Mouse (Mus musculus) heart, embryonic 11.5 days (tissue): ENCODE results near the gene Mbtps2. TPM values are rescaled to one million over a fixed set of nuclear protein-coding genes. Genes with fewer than 3 reads are reported as not detected.

ENCODE experiments used
- ATAC-seq: fragments of 200-750 bp; cut with Nextera tagmentation; replicated peaks from 2 replicates; pipeline ENCODE4 v1.8.0; 2017; ENCODE audit warnings: moderate library complexity; ENCODE audit not compliant: insufficient number of reproducible peaks, low FRiP score, low TSS enrichment
- H3K27ac ChIP-seq: fragments of 300-500 bp; sonication (generic); 2 replicates; pipeline ENCODE4 v1.5.1; 2014; ENCODE audit warnings: mild to moderate bottlenecking, low read depth, low read length
- H3K27me3 ChIP-seq: fragments of 300-500 bp; sonication (generic); 2 replicates; pipeline ENCODE4 v1.6.1; 2014; ENCODE audit warnings: mild to moderate bottlenecking, low read length, mixed read lengths; ENCODE audit not compliant: control insufficient read depth, insufficient read depth
- H3K36me3 ChIP-seq: fragments of 300-500 bp; sonication (generic); 2 replicates; pipeline ENCODE4 v1.6.1; 2014; ENCODE audit warnings: mild to moderate bottlenecking, low read length, moderate library complexity, mixed read lengths; ENCODE audit not compliant: control insufficient read depth, insufficient read depth
- H3K4me1 ChIP-seq: fragments of 300-500 bp; sonication (generic); 2 replicates; pipeline ENCODE4 v1.6.1; 2014; ENCODE audit warnings: low read length; ENCODE audit not compliant: control insufficient read depth, insufficient read depth
- H3K4me2 ChIP-seq: fragments of 300-500 bp; sonication (generic); 2 replicates; pipeline ENCODE4 v1.6.1; 2014; ENCODE audit warnings: mild to moderate bottlenecking, moderate library complexity
- H3K4me3 ChIP-seq: fragments of 300-500 bp; sonication (generic); 2 replicates; pipeline ENCODE4 v1.5.1; 2014; ENCODE audit warnings: low read depth, low read length
- H3K9ac ChIP-seq: fragments of 300-500 bp; sonication (generic); 2 replicates; pipeline ENCODE4 v1.6.1; 2014; ENCODE audit warnings: mild to moderate bottlenecking, low read depth, low read length, moderate library complexity
- H3K9me3 ChIP-seq: fragments of 300-500 bp; sonication (generic); replicated peaks from 2 replicates; pipeline ENCODE4 v1.6.1; 2016; ENCODE audit warnings: low read length; ENCODE audit not compliant: control insufficient read depth
- WGBS: fragments of 180-500 bp; shearing (Covaris S2); extraction: QIAGEN DNeasy Blood & Tissue Kit; methylation state at CpG from one replicate; pipeline ENCODE4 v1.1.7; 2014; ENCODE audit not compliant: insufficient replicate concordance; 5-methylcytosine and 5-hydroxymethylcytosine counted together
- polyA plus RNA-seq: library from polyadenylated mRNA; unstranded; fragments of >200 nt; fragmentation: Nextera tagmentation; extraction: Ambion mirVana; gene quantifications from 2 replicates; pipeline ENCODE4 v1.2.1, GENCODE M21; 2014

Mbtps2 gene
- polyA plus RNA-seq, 1 experiment from 2014 or later = 14.9 TPM

DNA sequence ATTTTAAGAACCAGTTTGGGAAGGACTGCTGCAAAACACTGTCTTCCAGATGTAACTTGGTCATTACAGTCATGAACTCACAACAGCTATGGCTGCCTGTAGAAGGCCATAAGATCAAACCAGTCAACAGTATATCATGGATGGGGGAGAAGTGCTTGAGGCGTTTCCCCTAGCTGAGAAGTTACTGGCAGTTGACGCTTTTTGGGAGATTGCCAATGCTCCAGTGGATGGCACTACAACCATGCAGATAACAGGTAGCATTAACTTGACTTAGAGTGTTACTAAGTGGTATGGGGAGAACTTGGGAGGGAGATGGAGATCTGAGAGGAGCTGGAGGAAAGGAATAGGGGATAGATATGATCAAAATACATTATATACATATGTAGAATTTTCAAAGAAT lies 23.8 kb downstream of the Mbtps2 start:
- no peak overlapping the region for H3K9ac ChIP-seq
- H3K4me2 ChIP-seq = no peak overlapping the region
- no peaks in the 10 kb centered on the region for H3K4me1 ChIP-seq
- H3K9me3 ChIP-seq = no peaks in the 10 kb centered on the region
- WGBS = 67% methylated on average over 2 of the region's 2 CpGs
- no peaks in the 10 kb centered on the region for H3K27me3 ChIP-seq
- H3K36me3 ChIP-seq = no peaks in the 10 kb centered on the region
- H3K4me3 ChIP-seq = no peak overlapping the region
- no peak overlapping the region for H3K27ac ChIP-seq
- no peak for ATAC-seq

DNA sequence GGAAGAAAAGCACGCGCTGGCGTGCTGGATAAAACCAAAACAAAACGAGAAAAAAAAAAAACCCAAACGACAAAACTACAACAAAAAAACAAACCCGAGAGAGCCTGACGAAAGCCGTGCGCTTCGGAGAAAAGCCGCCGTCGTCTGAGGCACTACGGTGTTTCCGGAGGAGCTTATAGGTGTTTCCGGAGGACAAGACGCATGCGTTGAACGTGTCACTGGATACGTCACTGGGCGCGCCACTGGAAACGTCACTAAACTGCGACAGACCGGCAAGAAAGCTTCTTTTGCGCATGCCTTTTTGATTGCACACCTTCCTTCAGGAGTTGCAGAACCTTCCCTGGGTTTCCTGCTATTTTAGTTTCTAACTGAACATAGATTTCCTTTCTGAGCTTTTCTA lies 29.7 kb downstream of the Mbtps2 start, which contains the start of gene Yy2:
Gene Yy2 (minus strand): TSS at position 146 of the 400 bp plus-strand sequence.
- Histone ChIP-seq H3K9me3 (no peaks in the 10 kb centered on the region), H3K27ac (no peak within 1 kb of the TSS), H3K4me1 (no peaks in the 10 kb centered on the region), H3K36me3 (no peaks in the 10 kb centered on the region), H3K4me2 (no peak within 1 kb of the TSS), H3K4me3 (no peak within 1 kb of the TSS), H3K27me3 (no peaks in the 10 kb centered on the region), H3K9ac (no peak within 1 kb of the TSS)
- no peak for ATAC-seq
- 81% methylated on average over 26 of the region's 26 CpGs for WGBS

DNA sequence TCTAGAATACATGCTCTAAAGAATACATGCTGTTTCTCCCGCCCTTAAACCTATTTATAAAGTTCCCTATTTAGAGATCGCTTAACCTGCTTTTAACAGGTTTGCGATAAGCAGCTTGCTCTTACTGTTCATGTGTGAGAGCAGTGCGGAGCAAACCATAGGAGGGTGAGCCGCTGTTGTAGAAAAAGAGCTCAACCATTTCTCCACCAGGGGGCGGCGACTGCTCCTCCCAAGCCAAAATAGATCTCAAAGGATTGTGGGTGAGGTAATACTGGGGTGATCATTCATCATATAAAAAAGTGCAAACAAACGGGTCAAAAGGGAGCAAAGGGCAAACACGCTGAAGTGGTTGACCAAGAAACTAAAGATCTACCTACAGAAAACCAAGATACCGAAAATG lies 34.7 kb downstream of the Mbtps2 start:
- no peak overlapping the region for H3K9ac ChIP-seq
- no peak for ATAC-seq
- no peak overlapping the region for H3K4me3 ChIP-seq
- WGBS = 74% methylated on average over 10 of the region's 10 CpGs
- H3K36me3 ChIP-seq = no peaks in the 10 kb centered on the region
- H3K4me1 ChIP-seq = no peaks in the 10 kb centered on the region
- H3K9me3 ChIP-seq = no peaks in the 10 kb centered on the region
- no peak overlapping the region for H3K27ac ChIP-seq
- H3K27me3 ChIP-seq = no peaks in the 10 kb centered on the region
- no peak overlapping the region for H3K4me2 ChIP-seq

DNA sequence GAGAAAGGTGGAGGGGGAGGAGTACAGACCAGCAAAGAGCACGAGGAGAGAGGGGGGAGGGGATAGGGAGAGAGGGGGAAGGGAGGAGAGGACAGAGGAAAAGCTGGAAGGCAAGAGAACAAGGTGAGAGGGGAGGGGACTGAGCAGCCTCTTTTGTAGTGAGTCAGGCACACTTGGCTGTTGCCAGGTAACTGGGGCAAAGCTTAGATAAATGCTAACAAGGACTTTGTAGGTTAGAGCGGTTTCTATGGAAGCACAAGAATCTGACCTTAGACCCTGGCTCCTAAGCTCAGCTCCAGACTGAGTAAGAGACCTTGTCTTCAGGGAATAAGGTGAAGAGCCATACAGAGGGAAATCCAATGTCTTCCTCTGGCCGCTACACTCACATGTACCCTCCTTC lies 51.4 kb downstream of the Mbtps2 start:
- H3K9ac ChIP-seq = no peak overlapping the region
- 26% methylated on average over 3 of the region's 3 CpGs for WGBS
- no peaks in the 10 kb centered on the region for H3K27me3 ChIP-seq
- H3K4me3 ChIP-seq = no peak overlapping the region
- peak; percentile 46; the same call in 1 of the 2 replicates for ATAC-seq
- H3K36me3 ChIP-seq = no peaks in the 10 kb centered on the region
- H3K9me3 ChIP-seq = no peaks in the 10 kb centered on the region
- no peaks in the 10 kb centered on the region for H3K4me1 ChIP-seq
- H3K27ac ChIP-seq = no peak overlapping the region
- no peak overlapping the region for H3K4me2 ChIP-seq

DNA sequence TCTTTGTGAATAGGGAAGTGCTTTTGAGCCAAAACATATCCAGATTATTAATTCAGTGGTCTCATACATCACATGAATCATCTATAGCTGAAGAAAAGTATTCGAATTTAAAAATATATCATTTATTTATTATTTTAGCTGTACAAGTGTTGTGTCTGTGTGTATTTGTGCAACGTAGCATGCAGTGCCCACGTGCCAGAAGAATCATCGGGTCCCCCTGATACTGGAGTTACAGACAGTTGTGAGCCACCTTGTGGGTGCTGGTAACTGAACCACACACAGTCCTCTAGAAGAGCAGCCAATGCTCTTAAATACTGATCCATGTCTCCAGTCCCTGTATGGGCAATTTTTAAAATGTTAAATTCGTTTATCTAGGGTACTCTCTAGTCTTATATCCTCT lies 92.1 kb downstream of the Mbtps2 start:
- Histone ChIP-seq H3K9me3 (no peaks in the 10 kb centered on the region), H3K27ac (no peak overlapping the region), H3K4me2 (no peak overlapping the region), H3K4me3 (no peak overlapping the region), H3K4me1 (no peaks in the 10 kb centered on the region), H3K27me3 (no peaks in the 10 kb centered on the region), H3K36me3 (no peaks in the 10 kb centered on the region), H3K9ac (no peak overlapping the region)
- ATAC-seq = no peak
- 43% methylated on average over 5 of the region's 5 CpGs for WGBS

DNA sequence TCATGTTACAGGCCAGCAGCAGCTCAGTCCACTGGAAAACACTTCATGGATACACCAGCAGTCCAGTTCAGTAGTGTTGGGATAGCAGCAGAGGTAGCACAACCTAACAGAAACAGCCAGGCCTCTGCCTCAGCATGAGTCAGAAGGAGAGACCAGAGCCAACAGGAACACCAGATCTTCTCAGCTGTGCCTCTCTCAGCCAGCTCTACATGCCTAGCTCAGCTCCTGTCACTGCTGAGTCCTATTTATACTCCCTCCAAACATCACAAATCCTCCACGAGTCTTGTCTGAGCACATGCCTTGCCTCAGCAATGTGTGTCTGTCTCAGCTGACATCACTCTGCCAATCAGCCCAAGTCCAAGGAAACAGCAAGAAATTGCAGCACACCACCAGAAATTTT lies 94.0 kb downstream of the Mbtps2 start:
- ATAC-seq = no peak
- Histone ChIP-seq H3K27ac (no peak overlapping the region), H3K4me1 (no peaks in the 10 kb centered on the region), H3K9me3 (no peaks in the 10 kb centered on the region), H3K27me3 (no peaks in the 10 kb centered on the region), H3K36me3 (no peaks in the 10 kb centered on the region), H3K9ac (no peak overlapping the region), H3K4me3 (no peak overlapping the region), H3K4me2 (no peak overlapping the region)
- WGBS = 68% methylated on average over 1 of the region's 1 CpGs

DNA sequence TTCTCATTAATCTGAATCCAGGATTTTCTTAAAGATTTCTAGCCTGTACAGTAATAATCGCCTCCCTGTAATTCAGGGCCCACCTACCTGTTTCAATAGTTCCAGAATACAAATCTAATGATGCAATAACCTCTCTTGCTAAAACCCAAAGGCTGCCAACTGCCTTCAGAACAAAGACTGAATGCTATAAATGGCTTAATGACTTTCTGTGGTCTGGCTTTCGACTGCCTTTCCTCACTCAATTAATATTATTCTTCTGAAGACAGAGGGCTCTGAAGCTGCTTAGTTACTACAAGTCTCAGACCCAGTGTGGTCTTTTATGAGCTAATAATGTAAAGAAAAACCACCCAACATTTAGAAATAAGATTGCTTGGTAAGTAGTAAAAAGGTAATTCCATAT lies 96.6 kb downstream of the Mbtps2 start:
- Histone ChIP-seq H3K36me3 (no peaks in the 10 kb centered on the region), H3K27me3 (no peaks in the 10 kb centered on the region), H3K4me1 (no peaks in the 10 kb centered on the region), H3K4me2 (no peak overlapping the region), H3K4me3 (no peak overlapping the region), H3K9ac (no peak overlapping the region), H3K27ac (no peak overlapping the region), H3K9me3 (no peaks in the 10 kb centered on the region)
- no peak for ATAC-seq
- WGBS = 70% methylated on average over 2 of the region's 2 CpGs

DNA sequence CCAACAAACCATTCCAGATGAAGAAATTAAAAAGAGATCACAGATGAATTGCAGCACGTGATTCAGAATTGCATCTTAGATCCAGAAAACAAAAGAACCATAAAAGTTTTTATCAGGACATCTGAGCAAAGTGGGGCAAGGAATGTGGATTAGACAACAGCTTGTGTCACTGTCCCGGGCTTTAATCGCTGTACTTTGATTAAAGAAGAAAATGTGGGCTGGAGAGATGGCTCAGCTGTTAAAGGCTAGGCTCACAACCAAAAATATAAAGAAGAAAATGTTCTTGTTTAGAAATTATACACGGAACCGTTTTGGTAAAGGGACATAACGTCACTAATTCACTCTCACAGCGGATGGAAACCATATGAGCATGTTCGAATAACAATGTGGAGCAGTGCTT lies 98.5 kb downstream of the Mbtps2 start:
- WGBS = 74% methylated on average over 8 of the region's 8 CpGs
- no peak for ATAC-seq
- Histone ChIP-seq H3K27me3 (no peaks in the 10 kb centered on the region), H3K4me2 (no peak overlapping the region), H3K4me3 (no peak overlapping the region), H3K4me1 (no peaks in the 10 kb centered on the region), H3K27ac (no peak overlapping the region), H3K9ac (no peak overlapping the region), H3K36me3 (no peaks in the 10 kb centered on the region), H3K9me3 (no peaks in the 10 kb centered on the region)

DNA sequence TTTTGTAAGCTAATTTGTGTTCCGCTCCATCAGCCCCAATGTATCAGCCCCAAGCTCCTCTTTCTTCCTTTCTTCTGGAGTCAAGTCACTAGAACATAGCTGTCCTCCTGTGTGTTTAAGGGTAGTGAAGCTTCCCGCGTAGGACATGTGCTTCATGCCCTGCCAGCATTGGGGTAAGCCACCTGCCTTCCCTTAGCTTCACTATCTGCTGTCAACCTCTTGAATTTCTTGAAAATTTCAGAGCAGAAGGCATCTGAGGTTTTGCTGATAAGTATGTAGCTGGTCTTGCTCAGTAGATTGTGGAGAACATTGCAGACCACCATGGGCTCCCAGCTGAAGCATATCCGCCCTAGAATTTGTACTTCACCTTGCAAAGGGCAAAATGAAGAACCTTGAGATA lies 105.4 kb downstream of the Mbtps2 start:
- no peak for ATAC-seq
- WGBS = 72% methylated on average over 4 of the region's 4 CpGs

More for the DNA sequence above, 105.4 kb downstream of the Mbtps2 start:
- Histone ChIP-seq H3K9ac (no peak overlapping the region), H3K27me3 (peaks cover 2% of the 10 kb centered on the region; the same call in 1 of the 2 replicates), H3K4me3 (no peak overlapping the region), H3K36me3 (no peaks in the 10 kb centered on the region), H3K4me1 (no peaks in the 10 kb centered on the region), H3K4me2 (no peak overlapping the region), H3K9me3 (no peaks in the 10 kb centered on the region), H3K27ac (no peak overlapping the region)
